Mouse (Mus musculus) layer of hippocampus, adult 18-20 months (tissue): Measurements from ENCODE around the gene Parp3. TPM values are rescaled to one million over a fixed set of nuclear protein-coding genes. Genes with fewer than 3 reads are reported as not detected.

Source experiments
- DNase-seq, 2 experiments: peaks; one replicate each; pipeline ENCODE4 v3.0.0; 2022; ENCODE audit warnings: low spot score in 2 of 2
- total RNA-seq, 2 experiments: library from RNA; stranded (reverse); gene quantifications; 2 replicates each; pipeline ENCODE4 v1.2.3; 2021

The Parp3 gene
- total RNA-seq, 2 experiments from 2014 or later: 3.8 to 5.0 TPM

DNA sequence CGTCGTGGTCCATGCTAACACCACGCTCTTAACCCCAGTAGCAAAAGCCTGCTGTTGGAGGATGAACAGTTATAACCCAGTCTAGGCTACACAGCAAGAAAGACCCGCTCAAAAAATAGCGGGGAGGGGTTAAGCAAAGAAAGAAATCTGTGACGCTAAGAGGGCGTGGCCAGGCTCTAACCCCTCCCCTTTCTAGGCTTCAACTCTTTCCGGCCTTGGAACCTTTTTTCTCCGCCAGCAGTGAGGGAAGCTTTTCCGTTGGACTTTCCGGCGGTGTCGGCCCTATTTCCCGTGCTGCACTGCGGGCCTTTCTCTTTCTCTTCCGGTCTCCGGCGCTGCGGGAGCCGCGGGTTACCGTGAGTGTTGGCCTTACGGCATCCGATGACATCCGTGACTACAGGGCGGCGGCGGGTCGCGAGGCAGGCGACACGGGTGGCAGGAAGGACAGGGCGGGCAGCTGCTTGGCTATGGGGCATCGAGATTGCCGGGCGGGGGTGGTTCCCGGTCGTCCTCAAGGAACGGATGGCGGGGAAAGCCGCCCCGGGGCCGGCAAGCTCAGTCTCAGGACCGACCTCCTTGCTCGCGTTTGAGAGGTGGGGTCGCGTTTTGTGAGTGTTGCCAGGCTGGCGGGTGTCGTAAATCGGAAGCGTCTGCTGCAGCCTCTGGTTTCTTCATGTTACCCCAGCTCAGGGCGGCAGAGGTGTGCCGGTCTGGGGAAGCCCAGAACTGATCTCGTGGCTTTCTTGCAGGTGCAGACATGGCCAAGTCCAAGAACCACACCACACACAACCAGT is 47.3 kb downstream of the Parp3 start, which contains the start of gene Rpl29:
Rpl29 (plus strand) TSS at position 234 of the 794 bp plus-strand sequence.
- DNase-seq: peak; percentile 92 to 96

DNA sequence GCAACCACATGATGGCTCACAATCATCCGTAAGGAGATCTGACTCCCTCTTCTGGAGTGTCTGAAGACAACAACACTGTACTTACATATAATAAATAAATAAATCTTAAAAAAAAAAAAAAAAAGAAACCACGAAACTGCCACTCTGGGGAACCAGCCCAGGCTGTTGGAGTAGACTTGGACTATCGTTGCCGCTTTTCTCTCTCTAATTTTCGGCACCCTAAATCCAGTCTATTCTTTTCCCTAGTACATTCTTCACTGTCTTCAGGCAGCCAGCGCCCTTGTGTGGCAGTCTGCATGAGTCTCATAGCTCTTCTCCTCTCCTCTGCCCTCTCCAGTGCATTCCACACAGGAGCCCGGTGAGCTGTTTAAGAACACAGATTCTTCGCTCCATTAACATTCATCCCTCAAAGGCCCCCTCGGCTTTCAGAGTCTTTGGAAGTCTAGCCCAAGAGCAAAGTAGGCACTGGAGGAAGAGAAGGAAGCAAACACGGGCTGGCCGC is 48.0 kb downstream of the Parp3 start:
- peak in 1 of 2 experiments; percentile 46 for DNase-seq

DNA sequence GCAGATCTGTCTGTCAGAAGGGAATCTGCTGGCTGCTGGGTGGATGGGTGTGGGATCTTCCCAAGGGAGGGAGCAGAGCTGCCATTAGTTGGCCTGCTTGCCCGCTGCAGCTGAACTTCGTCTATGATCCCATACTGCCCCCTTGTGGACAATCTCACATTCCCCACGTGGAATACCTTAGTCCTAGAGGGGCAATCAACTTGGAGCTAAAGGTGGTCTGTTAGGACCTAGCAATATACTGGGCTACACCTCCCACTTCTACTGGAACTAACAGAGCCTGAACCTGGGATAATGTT is 54.9 kb downstream of the Parp3 start:
- DNase-seq: peak; percentile 83 to 94

DNA sequence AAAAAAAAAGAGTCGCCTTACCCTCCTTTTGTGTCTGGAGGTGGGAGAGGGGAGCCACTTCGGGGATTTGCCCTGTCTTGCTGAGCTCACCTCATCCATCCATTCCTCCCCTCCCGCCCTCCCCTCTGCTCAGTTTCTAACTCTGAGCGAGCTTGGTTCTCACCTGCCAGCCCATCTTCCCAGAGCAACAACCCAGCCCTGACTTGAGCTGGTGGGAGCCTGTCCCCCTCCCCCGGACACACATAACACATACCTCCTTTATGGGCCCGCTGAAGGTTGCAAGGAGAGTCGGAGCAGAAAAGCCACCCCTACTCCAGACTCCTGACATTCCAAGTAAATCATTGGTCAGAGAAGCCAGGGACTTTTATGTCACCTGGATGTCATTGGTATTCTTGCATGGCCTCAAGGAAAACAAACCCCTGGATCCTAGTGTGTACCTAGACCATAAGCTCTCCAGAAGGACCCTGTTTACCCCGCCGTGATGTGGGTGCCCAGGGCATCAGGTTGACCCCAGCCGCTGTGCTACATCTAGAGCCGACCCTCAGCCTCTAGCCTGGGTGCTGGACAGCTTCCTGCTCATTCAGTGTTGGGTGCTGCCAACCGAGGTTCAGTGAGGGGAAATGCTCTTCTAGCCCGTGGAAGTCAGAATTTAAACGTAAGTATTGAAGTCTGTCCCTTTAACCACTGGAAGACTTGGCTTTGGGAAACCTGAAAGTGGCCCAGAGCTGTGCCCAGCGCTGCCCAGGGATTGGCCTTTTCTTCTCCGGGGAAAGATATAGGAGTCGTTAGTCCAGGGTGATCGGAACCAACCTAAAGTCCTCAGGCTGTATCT is 55.5 kb downstream of the Parp3 start:
- no peak for DNase-seq

DNA sequence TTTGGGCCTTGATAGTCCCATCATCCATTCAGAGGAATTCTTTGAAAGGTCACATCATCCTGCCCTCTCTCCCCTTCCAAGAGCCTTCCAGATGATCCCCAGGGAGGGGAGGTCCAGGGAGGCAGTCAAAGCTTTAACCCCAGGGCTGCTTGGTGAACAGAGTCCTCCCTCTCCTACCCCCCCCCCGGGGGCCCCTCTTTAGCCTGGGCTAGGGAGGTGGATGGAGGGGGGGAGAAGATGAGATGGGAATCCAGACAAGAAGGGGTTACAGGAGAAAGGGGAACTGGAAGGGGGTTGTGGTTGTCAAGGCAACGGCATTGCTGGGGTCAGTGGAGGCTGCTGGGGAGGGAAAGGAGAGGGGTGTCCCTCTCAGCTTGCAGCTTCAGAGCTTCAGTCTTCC is 56.1 kb downstream of the Parp3 start:
- DNase-seq: no peak

Other genes with a start within 250 kb of the Parp3 start
- gene Alas1, start 228.3 kb downstream of the Parp3 start, total RNA-seq: 100 to 1,000 TPM; 141 to 144 TPM
- 10 to 100 TPM; 12.5 to 15.4 TPM for gene Poc1a, start 195.9 kb downstream of the Parp3 start, total RNA-seq
- gene Dusp7, start 108.3 kb downstream of the Parp3 start, total RNA-seq: 10 to 100 TPM; 93.0 to 94.6 TPM
- 100 to 1,000 TPM; 274 to 289 TPM for gene Rpl29, start 47.5 kb downstream of the Parp3 start, total RNA-seq
- 10 to 100 TPM; 14.3 to 16.8 TPM for gene Acy1, start 38.6 kb downstream of the Parp3 start, total RNA-seq
- 10 to 100 TPM; 11.6 to 12.2 TPM for gene Abhd14b, start 29.5 kb downstream of the Parp3 start, total RNA-seq
- gene Abhd14a, start 29.3 kb downstream of the Parp3 start, total RNA-seq: 10 to 100 TPM; 32.1 to 34.9 TPM
- 100 to 1,000 TPM; 186 to 198 TPM for gene Pcbp4, start 23.7 kb downstream of the Parp3 start, total RNA-seq
- 10 to 100 TPM; 12.4 to 12.7 TPM for gene Gpr62, start 11.0 kb downstream of the Parp3 start, total RNA-seq
- 10 to 100 TPM; 28.5 to 29.2 TPM for gene Rrp9, start 986 bp downstream of the Parp3 start, total RNA-seq
- not detected for gene Iqcf1, start 23.0 kb upstream of the Parp3 start, total RNA-seq
- not detected for gene Iqcf5, start 37.6 kb upstream of the Parp3 start, total RNA-seq
- not detected for gene Iqcf3, start 84.7 kb upstream of the Parp3 start, total RNA-seq
- gene Iqcf4, start 94.0 kb upstream of the Parp3 start, total RNA-seq: not detected
- gene Iqcf6, start 149.6 kb upstream of the Parp3 start, total RNA-seq: not detected
- gene Grm2, start 179.1 kb upstream of the Parp3 start, total RNA-seq: 10 to 100 TPM; 66.1 to 71.2 TPM
- 10 to 100 TPM; 91.9 to 97.1 TPM for gene Tex264, start 209.0 kb upstream of the Parp3 start, total RNA-seq